Mouse (Mus musculus) monocyte, adult 2 months (primary cell): ENCODE measurements around the gene Eloa.
"Not testable (repeated sequence)": the region's sequence is repeated elsewhere in the genome, so short reads cannot be mapped to it uniquely, and the experiment has no call there.

Source experiments
- DNase-seq, 2 experiments: peaks; one replicate each; pipeline ENCODE4 v3.0.0; 2022; ENCODE audit warnings: low spot score in 2 of 2, low read depth in 1 of 2

Gene Eloa

DNA sequence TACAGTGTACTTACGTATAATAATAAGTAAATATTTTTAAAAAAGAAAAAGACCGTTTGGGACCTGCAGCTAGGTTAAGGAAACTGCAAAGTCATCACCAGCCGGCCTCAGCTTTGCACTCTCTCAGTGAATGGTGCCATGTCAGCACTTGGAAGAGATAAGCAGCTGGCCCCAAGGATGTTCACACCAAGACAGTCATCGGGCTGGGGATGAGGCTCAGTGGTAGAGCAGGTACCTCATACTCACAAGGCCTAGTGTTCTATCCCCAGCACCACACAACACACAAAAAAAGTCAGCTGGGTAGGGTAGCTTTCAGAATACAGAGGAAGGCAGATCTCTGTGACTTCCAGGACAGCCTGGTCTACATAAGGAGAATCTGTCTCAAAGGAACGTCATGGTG lies 36.4 kb downstream of the Eloa start:
- DNase-seq = no peak

DNA sequence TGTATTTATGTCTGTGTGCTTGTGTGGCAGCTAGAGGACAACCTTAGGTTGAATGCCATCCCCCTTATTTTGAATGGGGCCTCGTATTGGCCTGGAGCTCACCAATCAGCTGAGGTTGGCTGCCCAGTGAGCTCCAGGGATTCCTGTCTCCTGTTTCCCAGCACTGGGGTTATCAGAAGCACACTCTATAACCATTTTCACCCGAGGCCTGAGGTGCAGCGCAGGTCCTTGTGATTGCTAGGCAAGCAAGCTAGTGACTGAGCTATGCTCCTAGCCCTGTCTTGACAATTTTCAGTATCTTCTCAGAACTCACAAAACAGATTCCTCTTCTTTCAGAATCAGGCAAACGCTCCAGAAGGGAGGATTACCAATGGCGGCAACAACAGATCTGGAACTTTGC lies 37.0 kb downstream of the Eloa start:
- DNase-seq = no peak

DNA sequence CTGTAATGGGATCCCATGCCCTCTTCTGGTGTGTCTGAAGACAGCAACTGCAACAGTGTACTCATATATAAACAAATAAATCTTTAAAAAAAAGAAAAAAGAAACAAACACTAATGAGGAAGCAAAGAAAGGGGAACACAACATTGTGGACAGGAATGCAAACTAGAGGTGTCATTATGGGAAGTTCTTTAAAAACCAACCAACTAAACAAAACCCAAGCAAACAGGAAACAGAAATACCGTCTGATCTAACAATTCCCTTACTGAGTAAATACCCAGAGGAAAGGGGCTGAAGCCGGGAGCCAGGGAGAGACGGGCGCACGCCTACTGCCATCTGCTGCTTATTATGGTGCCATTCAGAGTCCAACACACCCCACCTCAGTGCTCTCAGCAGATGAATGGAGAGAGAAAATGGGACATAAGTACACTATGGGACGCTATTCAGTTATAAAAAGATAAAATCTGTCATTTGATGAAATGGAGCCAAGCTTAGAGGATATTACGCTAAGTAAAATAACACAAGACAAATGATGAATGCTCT lies 40.0 kb downstream of the Eloa start:
- DNase-seq = no peak

DNA sequence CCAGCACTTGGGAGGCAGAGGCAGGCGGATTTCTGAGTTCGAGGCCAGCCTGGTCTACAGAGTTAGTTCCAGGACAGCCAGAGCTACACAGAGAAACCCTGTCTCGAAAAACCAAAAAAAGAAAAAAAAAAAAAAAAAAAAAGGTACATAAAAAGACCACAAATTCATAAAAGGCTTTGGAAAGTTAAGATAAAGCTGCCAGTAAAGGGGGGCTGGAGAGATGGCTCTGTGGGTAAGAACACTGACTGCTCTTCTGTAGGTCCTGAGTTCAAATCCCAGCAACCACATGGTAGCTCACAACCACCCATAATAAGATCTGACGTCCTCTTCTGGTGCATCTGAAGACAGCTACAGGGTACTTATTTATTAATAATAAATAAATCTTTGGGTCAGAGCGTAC lies 41.3 kb downstream of the Eloa start:
- not testable (repeated sequence) for DNase-seq

DNA sequence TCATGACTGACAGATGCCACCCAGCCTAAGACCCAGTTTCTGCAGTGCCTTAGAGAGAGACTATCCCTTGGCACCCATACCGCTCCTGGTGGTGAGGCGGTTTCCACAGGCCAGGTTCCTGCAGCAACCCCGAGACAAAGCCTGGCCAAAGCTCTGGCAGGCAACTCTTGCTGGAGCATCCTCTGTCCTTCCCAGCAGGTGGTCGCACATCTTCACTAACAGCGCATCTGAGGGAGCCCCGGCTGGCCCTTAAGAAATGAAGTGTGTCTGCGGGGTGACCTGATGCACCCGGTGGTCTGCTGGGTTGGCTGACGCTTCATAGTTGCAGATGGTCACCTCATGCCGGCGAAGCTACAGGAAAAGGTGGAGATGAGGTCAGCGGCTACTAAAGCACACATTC lies 45.4 kb downstream of the Eloa start:
- no peak for DNase-seq

DNA sequence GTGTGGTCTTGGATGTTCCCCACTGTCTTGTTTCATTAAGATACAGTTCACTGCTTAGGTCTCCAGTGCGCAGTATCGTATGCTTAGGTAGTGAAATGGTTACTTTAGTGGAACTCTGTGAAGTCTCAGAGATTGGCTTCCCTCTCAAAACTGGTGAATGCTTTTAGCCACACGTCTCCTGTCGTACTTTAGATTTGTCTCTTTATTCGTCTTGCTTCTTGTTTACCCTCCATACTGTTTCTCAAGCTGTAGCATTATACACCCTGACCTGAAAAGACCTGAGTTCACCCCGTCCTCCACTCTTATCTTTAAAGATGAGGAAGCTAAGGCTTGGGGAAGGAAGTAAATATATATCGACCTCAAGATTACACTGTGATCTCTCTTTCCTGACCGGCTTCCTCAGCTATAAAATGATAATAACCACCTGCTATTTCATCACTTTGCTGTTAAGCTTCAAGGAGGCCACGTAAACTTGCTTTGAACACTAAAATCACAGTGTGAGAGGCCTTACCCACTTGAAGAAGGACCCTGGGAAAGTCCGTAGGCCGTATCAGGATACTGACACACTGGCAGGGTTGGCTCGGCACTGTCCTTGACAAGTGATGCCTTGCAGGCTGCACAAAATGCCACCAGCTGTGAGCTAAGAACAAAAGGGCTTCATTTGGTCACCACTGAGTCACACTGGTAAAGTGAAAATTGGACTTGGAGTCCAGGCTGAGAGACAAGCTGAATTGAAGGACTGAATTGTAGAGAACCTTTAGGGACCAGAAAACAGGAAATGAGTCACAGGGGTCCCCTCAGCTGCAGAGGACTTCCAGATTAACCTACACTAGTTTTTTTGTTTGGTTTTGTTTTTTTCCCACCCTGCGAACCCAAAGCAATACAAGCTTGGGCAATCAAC lies 48.4 kb downstream of the Eloa start:
- no peak for DNase-seq

DNA sequence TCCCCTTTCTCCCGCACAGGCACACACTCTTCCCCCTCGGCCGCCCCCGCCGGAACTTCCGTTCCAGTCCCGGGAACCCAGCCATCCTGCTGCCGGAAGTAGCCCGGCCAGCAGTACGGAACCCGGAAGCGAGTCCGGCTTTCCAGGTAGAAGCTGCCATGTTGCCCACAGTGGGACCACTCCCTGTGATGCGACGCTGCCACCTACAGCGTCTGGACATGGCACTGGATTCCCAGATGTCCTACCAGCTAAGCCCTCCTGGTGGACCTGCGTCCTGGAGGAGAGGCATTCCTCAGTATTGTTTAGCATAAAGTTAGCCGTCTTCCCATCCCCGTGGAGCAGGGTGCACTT lies 49.0 kb downstream of the Eloa start, which contains the start of gene Lypla2:
Gene Lypla2 (minus strand): TSS at position 71 of the 351 bp plus-strand sequence.
- peak in 1 of 2 experiments; percentile 46 for DNase-seq

DNA sequence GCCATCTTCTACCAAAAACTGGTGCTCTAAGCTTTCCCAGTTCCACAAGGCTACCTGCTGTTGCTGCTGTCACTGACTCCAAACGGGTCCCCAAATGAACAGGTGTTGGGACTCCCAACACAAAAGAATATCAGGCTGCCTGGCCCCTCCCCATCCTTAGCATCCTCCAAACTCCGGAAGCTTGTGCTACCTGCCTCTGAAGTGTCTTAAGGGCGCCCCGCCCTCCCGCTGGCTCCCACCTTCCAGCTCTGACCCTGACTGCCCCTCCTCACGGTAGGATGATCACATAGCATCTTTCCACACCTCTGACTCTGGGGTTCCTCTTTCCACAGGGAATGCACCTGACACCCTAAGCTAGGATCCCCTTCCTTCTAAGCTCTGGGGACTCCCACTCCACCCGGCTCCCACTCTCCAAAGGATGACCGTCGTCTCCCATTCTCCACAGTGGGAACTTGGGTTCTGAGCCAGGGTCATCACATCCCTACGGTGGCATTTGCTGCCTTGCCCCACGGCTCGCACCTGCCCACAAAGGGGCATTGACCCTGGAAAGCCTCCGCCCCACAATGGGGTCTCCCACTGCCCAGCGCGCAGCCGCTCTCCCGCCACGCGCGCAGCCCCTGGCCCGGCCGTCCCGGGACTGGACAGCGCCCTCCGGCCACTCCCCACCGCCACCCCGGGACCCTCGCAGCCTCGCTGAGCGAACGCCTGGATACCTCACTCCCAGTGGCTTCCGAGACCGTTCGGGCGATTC lies 49.6 kb downstream of the Eloa start:
- DNase-seq = no peak

DNA sequence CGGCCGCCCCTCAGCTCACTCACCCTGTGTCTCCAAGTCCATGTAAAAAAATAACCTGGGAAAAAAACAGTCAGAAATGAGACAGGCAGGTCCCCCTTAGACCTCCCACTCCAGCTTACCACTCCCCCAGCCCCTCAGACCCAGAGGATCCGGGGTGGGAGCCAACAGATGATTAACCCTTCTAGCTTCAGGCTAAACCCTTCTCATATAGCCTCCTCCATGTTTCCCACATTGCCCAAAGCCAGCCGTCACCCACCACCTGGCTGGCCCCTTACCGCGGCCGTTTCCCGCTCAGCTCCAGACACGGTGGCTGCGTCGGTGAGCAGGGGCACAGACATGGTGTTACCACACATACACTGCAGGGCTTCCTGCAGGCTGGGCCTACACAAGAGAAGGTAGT lies 51.0 kb downstream of the Eloa start:
- no peak for DNase-seq

DNA sequence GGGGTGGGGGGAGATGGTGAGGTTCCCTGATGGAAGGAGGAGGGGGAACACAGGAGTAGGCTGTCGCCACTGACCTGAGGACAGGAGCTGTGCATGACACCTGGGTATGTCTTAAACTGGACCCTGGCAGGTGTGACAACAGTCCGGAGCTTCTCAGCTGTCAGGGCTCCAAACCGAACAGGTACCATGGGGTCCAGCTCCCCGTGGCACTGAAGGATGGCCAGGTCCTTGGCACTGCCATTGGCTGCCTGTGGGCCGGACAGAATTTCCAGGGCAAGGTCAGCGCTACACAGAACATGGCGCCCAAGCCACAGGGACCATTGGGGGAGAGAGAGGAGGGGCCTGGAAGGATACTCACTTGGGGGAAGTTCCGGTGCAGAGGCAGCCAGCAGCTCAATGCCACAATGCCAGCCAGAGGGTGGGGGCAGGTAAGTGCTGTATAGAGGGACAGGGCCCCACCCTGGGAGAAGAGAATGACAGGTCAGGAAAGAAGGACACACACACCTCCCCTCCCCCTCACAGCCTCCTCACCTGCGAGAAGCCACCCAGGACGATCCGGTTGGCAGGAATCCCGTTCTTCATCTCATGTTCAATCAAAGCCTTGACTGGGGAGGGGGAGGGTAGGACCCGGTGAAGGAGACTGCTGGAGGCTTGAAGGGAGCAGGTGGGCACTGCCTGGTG lies 52.4 kb downstream of the Eloa start:
- no peak for DNase-seq

DNA sequence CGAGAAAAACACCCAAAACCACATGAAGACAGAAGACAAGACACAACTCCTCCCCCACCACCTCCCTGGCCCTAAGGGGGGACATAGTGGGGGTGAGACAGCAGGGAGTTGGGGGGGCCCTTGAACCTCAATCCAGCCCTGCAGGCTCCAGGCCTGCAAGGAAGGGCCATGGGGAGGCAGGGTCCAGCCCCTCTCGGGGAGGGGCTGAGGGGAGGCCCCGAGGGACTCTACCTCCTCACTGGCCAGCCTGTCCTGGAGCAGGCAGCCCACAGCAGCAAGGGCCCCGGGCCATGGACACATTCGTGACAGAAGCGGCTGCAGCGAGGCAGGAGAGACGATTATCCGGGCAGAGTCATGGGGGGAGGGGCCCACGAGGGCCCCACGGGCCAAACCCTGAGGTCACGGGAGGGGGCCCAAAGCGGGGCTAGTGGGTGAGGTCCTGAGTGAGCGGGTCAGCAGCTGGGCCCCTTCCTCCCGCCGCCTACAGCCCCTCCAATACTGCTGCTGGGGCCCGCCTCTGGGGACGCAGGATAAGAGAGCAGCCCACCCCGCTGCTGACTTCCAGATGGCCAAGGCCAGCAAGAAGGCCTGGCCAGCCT lies 53.2 kb downstream of the Eloa start:
- no peak for DNase-seq

DNA sequence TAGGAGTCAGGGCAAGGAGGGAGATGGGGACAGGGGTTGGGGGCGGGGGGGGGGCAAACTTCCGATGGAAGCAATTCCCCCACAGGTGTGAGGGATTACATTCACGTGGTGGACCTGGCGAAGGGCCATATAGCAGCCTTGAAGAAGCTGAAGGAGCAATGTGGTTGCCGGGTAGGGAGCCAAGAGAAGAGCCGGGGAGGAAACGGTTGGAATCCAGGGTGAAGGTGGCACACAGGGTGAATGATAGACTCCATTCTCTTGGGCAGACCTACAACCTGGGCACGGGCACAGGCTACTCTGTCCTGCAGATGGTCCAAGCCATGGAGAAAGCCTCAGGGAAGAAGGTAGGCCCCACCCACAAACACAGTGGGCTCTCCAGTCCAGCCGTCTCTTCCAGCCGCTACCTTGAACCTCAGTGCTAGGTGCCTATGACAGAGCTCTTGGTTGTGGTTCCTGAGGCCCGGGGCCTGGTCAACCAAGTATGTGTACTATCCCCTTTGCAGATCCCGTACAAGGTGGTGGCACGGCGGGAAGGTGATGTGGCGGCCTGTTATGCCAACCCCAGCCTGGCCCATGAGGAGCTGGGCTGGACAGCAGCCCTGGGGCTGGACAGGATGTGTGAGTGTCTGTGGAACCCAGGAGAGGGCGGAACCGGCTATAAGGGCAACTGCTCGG lies 54.3 kb downstream of the Eloa start:
- DNase-seq = no peak

DNA sequence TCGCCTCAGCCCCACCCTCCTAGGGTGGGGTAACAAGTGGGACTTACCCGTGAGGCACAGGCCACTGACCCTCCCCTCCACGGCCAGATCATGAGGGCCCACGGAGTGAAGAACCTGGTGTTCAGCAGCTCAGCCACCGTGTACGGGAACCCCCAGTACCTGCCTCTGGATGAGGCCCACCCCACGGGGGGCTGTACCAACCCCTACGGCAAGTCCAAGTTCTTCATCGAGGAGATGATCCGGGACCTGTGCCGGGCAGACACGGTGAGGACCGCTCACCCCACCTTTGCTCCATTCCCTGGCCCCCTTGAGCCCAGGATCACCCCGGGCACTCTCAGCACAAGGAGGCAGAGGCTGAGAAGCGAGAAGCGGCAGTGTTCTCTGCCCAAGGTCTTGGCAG lies 55.3 kb downstream of the Eloa start:
- DNase-seq = no peak

DNA sequence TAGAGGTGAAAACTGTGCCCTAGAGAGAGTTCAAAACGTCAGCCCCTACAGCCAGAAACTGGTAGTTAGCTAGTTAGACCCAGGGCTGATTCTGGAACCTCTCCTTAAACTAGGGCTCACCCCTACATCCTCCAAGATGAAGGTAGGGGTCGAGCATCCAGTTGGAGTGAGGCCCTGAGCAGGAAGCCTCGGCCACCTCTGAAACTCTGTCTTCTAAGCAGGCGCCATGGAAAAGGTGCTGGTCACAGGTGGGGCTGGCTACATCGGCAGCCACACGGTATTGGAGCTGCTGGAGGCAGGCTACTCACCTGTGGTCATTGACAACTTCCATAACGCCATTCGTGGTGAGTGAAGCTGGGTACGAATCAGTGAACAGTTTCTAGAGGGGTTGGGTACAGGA lies 56.5 kb downstream of the Eloa start:
- no peak for DNase-seq

DNA sequence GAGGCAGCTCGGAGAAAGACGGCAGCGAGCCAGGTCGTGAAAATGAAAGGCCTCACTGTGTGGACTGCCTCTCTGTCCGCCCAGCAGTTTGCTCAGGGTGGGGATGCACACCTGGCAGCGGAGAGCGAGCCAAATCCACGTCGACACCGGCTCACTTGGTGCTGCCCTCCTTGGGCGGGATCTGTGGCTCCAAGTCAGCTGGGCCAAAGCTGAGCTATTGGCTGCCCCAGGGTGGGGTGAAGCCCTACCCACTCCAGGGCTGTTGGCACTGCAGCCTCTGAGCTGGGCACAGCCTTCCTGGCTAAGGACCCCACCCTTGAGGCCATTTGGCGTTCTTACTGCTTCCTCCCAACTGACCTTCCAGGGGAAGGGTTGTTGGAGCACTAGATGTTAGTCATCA lies 57.1 kb downstream of the Eloa start:
- no peak for DNase-seq

DNA sequence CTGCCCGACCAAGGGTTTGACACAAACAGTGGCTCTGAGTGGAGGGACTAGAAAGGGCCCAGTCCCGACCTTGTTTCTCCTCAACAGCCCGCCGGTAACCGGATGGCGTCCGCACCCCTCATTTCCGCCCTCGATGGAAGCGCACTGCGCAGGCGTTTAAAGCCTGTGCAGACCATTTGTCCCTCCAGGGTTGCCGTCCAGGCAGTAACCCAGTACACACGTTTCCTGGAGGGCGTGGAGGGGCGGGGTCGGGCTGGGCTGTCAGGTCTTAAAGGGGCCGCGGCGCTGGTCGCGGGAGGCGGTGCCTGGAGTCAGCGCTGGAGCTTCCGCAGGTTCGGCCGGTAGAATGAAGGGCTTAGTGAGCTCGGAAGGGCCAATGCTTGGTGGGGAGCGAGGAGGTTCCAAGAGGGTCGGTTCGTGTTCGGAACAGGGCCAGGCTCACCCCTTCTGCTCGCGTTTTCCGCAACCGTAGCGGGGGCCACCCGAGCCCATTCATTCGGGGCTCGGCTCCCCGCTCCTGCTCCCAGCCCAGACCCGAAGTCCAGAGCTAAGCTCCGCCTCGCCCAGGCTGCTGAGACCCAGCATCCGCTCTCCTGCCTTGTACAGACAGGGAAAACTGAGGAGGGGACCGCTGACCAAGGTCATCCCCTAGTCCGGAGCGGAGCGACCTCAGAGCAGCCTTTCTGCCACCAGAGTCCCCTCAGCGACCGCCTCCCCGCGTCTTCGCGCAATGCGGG lies 57.9 kb downstream of the Eloa start, which contains the start of gene Gale:
Gene Gale (plus strand): TSS at position 271 of the 737 bp plus-strand sequence.
- DNase-seq = peak; percentile 74 to 84

DNA sequence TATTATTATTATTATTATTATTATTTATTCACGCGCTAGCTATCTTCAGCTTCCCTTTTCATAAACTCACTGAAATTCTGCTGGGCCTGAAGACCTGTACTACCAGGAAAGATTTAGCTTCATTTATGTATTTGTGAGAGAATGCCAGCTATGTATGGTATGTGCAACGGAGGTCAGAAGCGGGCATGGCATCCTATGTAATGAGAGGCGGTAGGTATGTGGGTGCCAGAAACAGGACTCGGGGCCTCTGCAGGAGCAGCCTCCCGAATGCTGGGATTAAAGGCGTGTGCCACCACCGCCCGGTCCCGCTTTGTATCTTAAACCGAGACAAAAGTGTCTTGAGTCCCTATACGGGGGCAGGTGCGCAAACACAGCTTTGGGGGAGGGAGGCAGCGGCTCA lies 58.6 kb downstream of the Eloa start:
- DNase-seq = no peak

DNA sequence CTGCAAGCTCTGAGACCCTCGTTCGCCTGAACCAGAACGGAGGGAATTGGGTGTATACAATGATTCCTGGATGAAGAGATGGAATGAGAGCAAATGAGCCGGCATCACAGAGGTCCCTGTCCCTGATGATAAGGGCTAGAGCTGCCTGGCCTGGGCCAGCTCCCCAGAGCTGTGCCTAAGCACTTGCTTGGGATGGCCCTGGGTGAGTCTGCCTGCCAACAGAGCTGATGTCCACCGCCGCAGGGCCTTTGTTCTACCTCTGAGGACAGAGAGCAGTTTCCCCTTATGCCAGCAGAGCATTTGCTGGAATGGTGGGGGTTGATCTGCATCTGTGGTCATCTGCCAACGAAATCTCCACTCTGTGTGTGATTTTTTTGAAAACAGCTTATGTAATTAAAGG lies 59.4 kb downstream of the Eloa start:
- no peak for DNase-seq

DNA sequence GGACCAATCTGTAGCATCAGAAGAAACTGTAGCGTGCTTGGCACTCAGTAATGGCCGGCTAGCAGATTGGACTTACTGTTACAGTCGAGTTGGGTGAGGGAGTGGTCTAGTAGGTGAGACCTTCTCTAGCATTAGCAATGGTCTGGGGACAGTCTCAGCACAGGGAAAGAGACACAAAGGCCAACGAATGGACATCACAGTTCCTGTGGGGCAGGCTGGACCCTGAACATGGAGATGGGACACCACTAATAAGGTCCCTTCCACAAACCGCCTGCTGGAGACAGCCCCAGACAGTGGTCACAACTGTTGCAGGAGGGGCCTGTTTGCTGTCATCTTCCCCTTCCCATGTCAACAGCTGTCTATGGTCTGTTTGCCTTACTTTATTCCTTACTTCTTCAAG lies 59.9 kb downstream of the Eloa start:
- no peak for DNase-seq

DNA sequence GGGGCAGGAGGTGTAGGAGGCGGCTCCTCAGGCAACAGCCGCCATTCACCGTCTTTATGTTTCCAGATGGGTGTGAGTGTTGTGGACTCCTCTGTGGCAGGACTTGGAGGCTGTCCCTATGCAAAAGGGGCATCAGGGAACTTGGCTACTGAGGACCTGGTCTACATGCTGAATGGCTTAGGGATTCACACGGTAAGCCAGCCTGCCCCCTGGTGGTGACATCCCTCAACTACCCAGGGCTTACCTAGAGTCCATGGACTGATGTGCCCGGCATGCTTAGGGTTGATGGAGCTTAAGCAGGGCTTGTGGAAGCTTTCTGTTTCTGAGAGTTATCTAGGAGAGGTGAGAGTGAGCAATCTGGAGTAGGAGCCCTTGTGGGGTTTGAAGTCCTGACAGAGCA lies 60.8 kb downstream of the Eloa start:
- peak; percentile 58 to 67 for DNase-seq
